Mouse (Mus musculus): ENCODE results near the gene Syt16. TPM values are rescaled to one million over a fixed set of nuclear protein-coding genes. Genes with fewer than 3 reads are reported as not detected.
A peak's percentile ranks its signal among the peaks of the same experiment; 100 is the strongest.

Syt16 gene
- polyA plus RNA-seq, 1 experiment from 2014 or later = 1.1 TPM

GRCm38 (mm10) chr12:73996906-73997296, 560 bp upstream of the Syt16 start:
- H3K36me3 ChIP-seq (ENCODE audit: control insufficient read depth, insufficient read depth, low read length) = no peaks in the 10 kb centered on the region
- no peak overlapping the region for H3K9ac ChIP-seq (ENCODE audit: low read depth, low read length)
- 58% methylated on average over 12 of the region's 12 CpGs for WGBS
- peaks cover 22% of the 10 kb centered on the region for H3K27me3 ChIP-seq (replicated peaks; ENCODE audit: control insufficient read depth, insufficient read depth, low read length)
- H3K27ac ChIP-seq (ENCODE audit: low read length) = no peak overlapping the region
- no peaks in the 10 kb centered on the region for H3K9me3 ChIP-seq (ENCODE audit: control insufficient read depth, low read length)
- ATAC-seq = no peak
- H3K4me3 ChIP-seq (ENCODE audit: low read length) = no peak overlapping the region
- H3K4me1 ChIP-seq (ENCODE audit: control insufficient read depth, insufficient read depth, low read length) = no peaks in the 10 kb centered on the region; the same call in 1 of the 2 replicates
- H3K4me2 ChIP-seq (ENCODE audit: low read depth, low read length) = no peak overlapping the region

DNA sequence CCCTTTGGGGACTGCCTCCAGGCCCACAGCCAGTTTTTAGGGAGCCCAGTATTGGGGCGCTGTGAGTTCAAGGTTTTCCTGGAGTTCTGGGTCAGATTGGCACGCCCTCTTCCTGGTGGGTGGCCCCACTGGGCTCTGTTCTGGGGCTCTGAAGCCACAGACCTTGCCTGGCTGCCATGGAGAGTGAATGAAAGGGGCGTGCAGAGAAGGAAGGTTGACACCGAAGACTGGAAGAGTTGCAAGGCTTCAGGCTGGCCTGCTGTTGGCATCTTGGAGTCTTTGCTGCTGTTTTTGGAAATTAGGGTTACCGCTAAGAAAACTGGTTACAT, 631 bp downstream of the Syt16 start:
- no peak for ATAC-seq
- WGBS = 41% methylated on average over 5 of the region's 5 CpGs
- no peaks in the 10 kb centered on the region; the same call in 1 of the 2 replicates for H3K4me1 ChIP-seq (ENCODE audit: control insufficient read depth, insufficient read depth, low read length)
- H3K36me3 ChIP-seq (ENCODE audit: control insufficient read depth, insufficient read depth, low read length) = no peaks in the 10 kb centered on the region
- peak overlapping the region; percentile 58 for H3K4me3 ChIP-seq (ENCODE audit: low read length)
- no peaks in the 10 kb centered on the region for H3K9me3 ChIP-seq (ENCODE audit: control insufficient read depth, low read length)
- peak overlapping the region; percentile 93 for H3K4me2 ChIP-seq (ENCODE audit: low read depth, low read length)
- H3K27ac ChIP-seq (ENCODE audit: low read length) = no peak overlapping the region
- peak overlapping the region; percentile 65 for H3K9ac ChIP-seq (ENCODE audit: low read depth, low read length)
- H3K27me3 ChIP-seq (replicated peaks; ENCODE audit: control insufficient read depth, insufficient read depth, low read length) = peaks cover 22% of the 10 kb centered on the region

DNA sequence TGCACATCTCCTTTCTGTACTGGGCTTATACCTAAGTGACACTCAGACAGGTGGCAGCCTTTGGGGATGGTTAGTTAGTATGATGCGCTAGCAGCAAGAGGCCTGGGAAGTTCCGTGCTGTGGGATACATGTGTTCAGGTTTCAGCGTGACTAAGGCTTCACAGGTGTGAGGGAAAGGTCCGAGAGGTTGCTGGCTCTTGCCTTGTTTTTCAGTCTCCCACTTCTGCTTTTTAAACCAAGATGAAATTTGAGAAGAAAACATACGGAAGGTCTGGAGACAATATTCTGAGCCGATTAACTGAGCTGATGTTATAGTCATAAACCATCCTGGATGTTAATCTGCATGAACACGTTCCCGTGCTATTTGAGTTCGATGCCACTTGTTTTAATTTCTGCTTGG, 5.0 kb downstream of the Syt16 start:
- H3K27ac ChIP-seq (ENCODE audit: low read length) = no peak overlapping the region
- WGBS = 89% methylated on average over 9 of the region's 9 CpGs
- no peaks in the 10 kb centered on the region for H3K36me3 ChIP-seq (ENCODE audit: control insufficient read depth, insufficient read depth, low read length)
- no peak overlapping the region for H3K4me2 ChIP-seq (ENCODE audit: low read depth, low read length)
- H3K27me3 ChIP-seq (replicated peaks; ENCODE audit: control insufficient read depth, insufficient read depth, low read length) = peaks cover 9% of the 10 kb centered on the region
- no peak overlapping the region for H3K9ac ChIP-seq (ENCODE audit: low read depth, low read length)
- no peak for ATAC-seq
- no peak overlapping the region for H3K4me3 ChIP-seq (ENCODE audit: low read length)
- no peaks in the 10 kb centered on the region; the same call in 1 of the 2 replicates for H3K4me1 ChIP-seq (ENCODE audit: control insufficient read depth, insufficient read depth, low read length)
- H3K9me3 ChIP-seq (ENCODE audit: control insufficient read depth, low read length) = no peaks in the 10 kb centered on the region

- no peaks in the 10 kb centered on the region for H3K27me3 ChIP-seq (replicated peaks; ENCODE audit: control insufficient read depth, insufficient read depth, low read length)
- no peak overlapping the region for H3K4me2 ChIP-seq (ENCODE audit: low read depth, low read length)
- H3K4me3 ChIP-seq (ENCODE audit: low read length) = no peak overlapping the region
- H3K9me3 ChIP-seq (ENCODE audit: control insufficient read depth, low read length) = no peaks in the 10 kb centered on the region
- WGBS = 28% methylated on average over 8 of the region's 8 CpGs
- no peak overlapping the region for H3K9ac ChIP-seq (ENCODE audit: low read depth, low read length)
- no peak for ATAC-seq
- no peaks in the 10 kb centered on the region for H3K4me1 ChIP-seq (ENCODE audit: control insufficient read depth, insufficient read depth, low read length)
- H3K27ac ChIP-seq (ENCODE audit: low read length) = no peak overlapping the region
- H3K36me3 ChIP-seq (ENCODE audit: control insufficient read depth, insufficient read depth, low read length) = no peaks in the 10 kb centered on the region
Observed at GRCm38 (mm10) chr12:74009448-74009911, 12.0 kb downstream of the Syt16 start.

DNA sequence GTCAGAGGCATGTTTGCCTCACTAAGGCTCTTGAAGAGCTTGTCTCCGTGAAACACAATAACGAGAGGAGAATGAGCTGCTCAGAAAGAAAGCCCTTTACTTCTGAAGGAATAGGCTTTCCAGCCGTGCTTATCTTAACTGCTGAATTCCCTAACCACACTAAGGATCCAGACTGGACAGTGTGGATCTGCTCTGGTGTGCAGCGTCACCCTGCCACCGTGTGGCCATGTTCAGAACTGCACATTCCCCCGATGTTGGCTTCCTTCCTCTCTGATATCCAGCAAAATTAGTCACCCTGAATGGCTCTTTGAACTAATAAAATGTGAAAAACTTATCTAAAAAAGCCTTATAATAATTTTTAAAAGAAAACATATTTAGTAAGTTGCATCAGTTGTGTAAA, 16.3 kb downstream of the Syt16 start:
- ATAC-seq = peak; percentile 77

GRCm38 (mm10) chr12:74014739-74015270, 17.3 kb downstream of the Syt16 start:
- 61% methylated on average over 7 of the region's 7 CpGs for WGBS
- Histone ChIP-seq H3K9ac (ENCODE audit: low read depth, low read length) (no peak overlapping the region), H3K4me1 (ENCODE audit: control insufficient read depth, insufficient read depth, low read length) (no peaks in the 10 kb centered on the region), H3K27ac (ENCODE audit: low read length) (no peak overlapping the region), H3K4me2 (ENCODE audit: low read depth, low read length) (no peak overlapping the region), H3K9me3 (ENCODE audit: control insufficient read depth, low read length) (no peaks in the 10 kb centered on the region), H3K27me3 (replicated peaks; ENCODE audit: control insufficient read depth, insufficient read depth, low read length) (0 out of 2 replicates have a peak, but pooled peaks cover 2% of the 10 kb centered on the region), H3K36me3 (ENCODE audit: control insufficient read depth, insufficient read depth, low read length) (no peaks in the 10 kb centered on the region), H3K4me3 (ENCODE audit: low read length) (no peak overlapping the region)
- ATAC-seq = no peak

More for the DNA sequence above, 16.3 kb downstream of the Syt16 start:
- Histone ChIP-seq H3K4me2 (ENCODE audit: low read depth, low read length) (no peak overlapping the region), H3K9me3 (ENCODE audit: control insufficient read depth, low read length) (no peaks in the 10 kb centered on the region), H3K9ac (ENCODE audit: low read depth, low read length) (no peak overlapping the region), H3K4me3 (ENCODE audit: low read length) (no peak overlapping the region), H3K27me3 (replicated peaks; ENCODE audit: control insufficient read depth, insufficient read depth, low read length) (0 out of 2 replicates have a peak, but pooled peaks cover 2% of the 10 kb centered on the region), H3K36me3 (ENCODE audit: control insufficient read depth, insufficient read depth, low read length) (no peaks in the 10 kb centered on the region), H3K4me1 (ENCODE audit: control insufficient read depth, insufficient read depth, low read length) (no peaks in the 10 kb centered on the region), H3K27ac (ENCODE audit: low read length) (no peak overlapping the region)
- 0% methylated on average over 6 of the region's 6 CpGs for WGBS

DNA sequence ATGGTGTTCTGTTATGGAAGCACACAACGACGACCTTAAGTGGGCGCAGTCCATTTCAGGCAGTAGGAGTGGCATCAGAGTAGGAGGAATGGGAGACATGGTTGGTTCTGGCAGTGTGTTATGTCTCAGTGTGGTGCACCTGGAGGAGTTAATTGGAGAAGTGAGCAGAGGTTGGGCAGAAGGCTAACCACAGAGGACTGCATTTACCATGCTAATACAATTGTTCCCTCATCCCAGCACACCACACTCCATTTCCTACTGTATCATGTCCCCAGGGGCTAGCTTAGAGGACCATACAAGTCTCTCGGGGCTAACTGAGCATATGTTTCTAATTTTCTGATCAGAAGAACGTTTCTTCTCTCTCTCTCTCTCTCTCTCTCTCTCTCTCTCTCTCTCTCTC, 18.0 kb downstream of the Syt16 start:
- no peak overlapping the region for H3K9ac ChIP-seq (ENCODE audit: low read depth, low read length)
- 75% methylated on average over 5 of the region's 5 CpGs for WGBS
- H3K4me3 ChIP-seq (ENCODE audit: low read length) = no peak overlapping the region
- H3K4me1 ChIP-seq (ENCODE audit: control insufficient read depth, insufficient read depth, low read length) = no peaks in the 10 kb centered on the region
- no peaks in the 10 kb centered on the region for H3K36me3 ChIP-seq (ENCODE audit: control insufficient read depth, insufficient read depth, low read length)
- H3K4me2 ChIP-seq (ENCODE audit: low read depth, low read length) = no peak overlapping the region
- H3K27me3 ChIP-seq (replicated peaks; ENCODE audit: control insufficient read depth, insufficient read depth, low read length) = 0 out of 2 replicates have a peak, but pooled peaks cover 2% of the 10 kb centered on the region
- no peaks in the 10 kb centered on the region for H3K9me3 ChIP-seq (ENCODE audit: control insufficient read depth, low read length)
- no peak overlapping the region for H3K27ac ChIP-seq (ENCODE audit: low read length)
- no peak for ATAC-seq

DNA sequence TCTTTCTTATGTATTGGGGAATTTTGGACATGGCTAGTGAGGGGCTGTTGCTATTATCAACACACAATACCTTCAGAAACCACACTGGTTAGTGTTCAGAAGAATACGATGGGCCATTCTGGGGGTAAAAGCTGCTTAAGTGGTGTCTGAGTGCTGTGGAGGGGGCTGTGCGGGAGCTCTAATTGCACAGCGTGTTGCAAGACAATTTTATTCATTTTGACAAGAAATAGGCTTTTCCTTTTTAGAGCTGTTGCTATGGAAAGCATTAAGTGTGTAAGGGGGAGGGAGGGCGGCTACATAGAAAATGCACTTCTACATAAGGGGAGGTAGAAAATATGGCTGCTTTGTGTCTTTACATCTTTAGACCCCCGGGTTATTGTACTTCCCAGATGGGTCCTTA, 25.8 kb downstream of the Syt16 start:
- 82% methylated on average over 5 of the region's 5 CpGs for WGBS
- Histone ChIP-seq H3K9ac (ENCODE audit: low read depth, low read length) (no peak overlapping the region), H3K4me3 (ENCODE audit: low read length) (no peak overlapping the region)

GRCm38 (mm10) chr12:74024912-74025311, 27.5 kb downstream of the Syt16 start:
- no peaks in the 10 kb centered on the region for H3K4me1 ChIP-seq (ENCODE audit: control insufficient read depth, insufficient read depth, low read length)
- H3K36me3 ChIP-seq (ENCODE audit: control insufficient read depth, insufficient read depth, low read length) = no peaks in the 10 kb centered on the region
- no peak for ATAC-seq
- no peaks in the 10 kb centered on the region for H3K27me3 ChIP-seq (replicated peaks; ENCODE audit: control insufficient read depth, insufficient read depth, low read length)
- H3K4me2 ChIP-seq (ENCODE audit: low read depth, low read length) = no peak overlapping the region
- H3K27ac ChIP-seq (ENCODE audit: low read length) = no peak overlapping the region
- H3K9ac ChIP-seq (ENCODE audit: low read depth, low read length) = no peak overlapping the region
- no peak overlapping the region for H3K4me3 ChIP-seq (ENCODE audit: low read length)
- H3K9me3 ChIP-seq (ENCODE audit: control insufficient read depth, low read length) = no peaks in the 10 kb centered on the region
- WGBS = 82% methylated on average over 2 of the region's 2 CpGs

More for the DNA sequence above, 25.8 kb downstream of the Syt16 start:
- Histone ChIP-seq H3K27me3 (replicated peaks; ENCODE audit: control insufficient read depth, insufficient read depth, low read length) (no peaks in the 10 kb centered on the region), H3K36me3 (ENCODE audit: control insufficient read depth, insufficient read depth, low read length) (no peaks in the 10 kb centered on the region), H3K4me1 (ENCODE audit: control insufficient read depth, insufficient read depth, low read length) (no peaks in the 10 kb centered on the region), H3K27ac (ENCODE audit: low read length) (no peak overlapping the region), H3K4me2 (ENCODE audit: low read depth, low read length) (no peak overlapping the region), H3K9me3 (ENCODE audit: control insufficient read depth, low read length) (no peaks in the 10 kb centered on the region)
- ATAC-seq = no peak

DNA sequence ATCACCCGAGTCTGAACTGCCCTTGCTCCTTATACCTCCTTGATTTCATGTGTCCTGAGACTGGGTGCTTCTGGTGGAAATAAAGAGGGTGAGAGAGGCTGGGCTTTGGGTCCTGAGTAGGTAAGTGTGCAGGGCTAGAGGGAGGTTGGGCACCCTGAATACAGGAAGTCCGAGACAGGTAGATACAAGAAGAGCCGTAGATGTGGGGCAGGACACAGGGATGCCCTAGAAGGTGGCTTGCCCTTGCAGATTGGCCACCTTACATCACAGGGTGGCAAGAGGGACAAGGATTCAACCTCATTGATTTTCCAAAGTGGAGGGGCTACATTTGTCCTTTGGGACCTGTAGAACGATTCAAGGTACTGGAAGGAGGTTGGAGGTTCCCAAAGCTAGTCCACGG, 45.8 kb downstream of the Syt16 start:
- no peak overlapping the region for H3K4me2 ChIP-seq (ENCODE audit: low read depth, low read length)
- no peak overlapping the region for H3K27ac ChIP-seq (ENCODE audit: low read length)
- no peaks in the 10 kb centered on the region for H3K36me3 ChIP-seq (ENCODE audit: control insufficient read depth, insufficient read depth, low read length)
- no peak overlapping the region for H3K4me3 ChIP-seq (ENCODE audit: low read length)
- no peaks in the 10 kb centered on the region for H3K9me3 ChIP-seq (ENCODE audit: control insufficient read depth, low read length)
- ATAC-seq = no peak
- H3K4me1 ChIP-seq (ENCODE audit: control insufficient read depth, insufficient read depth, low read length) = no peaks in the 10 kb centered on the region
- H3K9ac ChIP-seq (ENCODE audit: low read depth, low read length) = no peak overlapping the region
- no peaks in the 10 kb centered on the region for H3K27me3 ChIP-seq (replicated peaks; ENCODE audit: control insufficient read depth, insufficient read depth, low read length)
- 89% methylated on average over 5 of the region's 5 CpGs for WGBS

Measured in intestine, embryonic 16.5 days (tissue).